Mouse (Mus musculus) small intestine, adult 2 months (tissue): Measurements from ENCODE around the gene Nexn. TPM values are rescaled to one million over a fixed set of nuclear protein-coding genes. Genes with fewer than 3 reads are reported as not detected.

Source experiments
- H3K27ac ChIP-seq: fragments of 200-500 bp; 2 replicates; pipeline ENCODE4 v1.5.1; 2012; ENCODE audit warnings: low read depth, low read length, control low read depth, inconsistent platforms; ENCODE audit not compliant: insufficient read depth
- H3K27me3 ChIP-seq: fragments of 200-500 bp; 2 replicates; pipeline ENCODE4 v1.6.1; 2012; ENCODE audit warnings: mild to moderate bottlenecking, moderate library complexity, low read length, inconsistent platforms; ENCODE audit not compliant: control insufficient read depth, insufficient read depth
- H3K36me3 ChIP-seq: fragments of 200-500 bp; 2 replicates; pipeline ENCODE4 v1.6.1; 2012; ENCODE audit warnings: mild to moderate bottlenecking, low read length, control low read depth, inconsistent platforms; ENCODE audit not compliant: control insufficient read depth, insufficient read depth
- H3K4me1 ChIP-seq: fragments of 200-500 bp; 2 replicates; pipeline ENCODE4 v1.6.1; 2012; ENCODE audit warnings: low read length, inconsistent platforms, mixed read lengths; ENCODE audit not compliant: control insufficient read depth, insufficient read depth, insufficient read length
- H3K4me3 ChIP-seq: fragments of 200-500 bp; 2 replicates; pipeline ENCODE4 v1.5.1; 2012; ENCODE audit warnings: low read depth, mild to moderate bottlenecking, control low read depth, inconsistent platforms, low read length, moderate library complexity
- CTCF ChIP-seq: fragments of 200-500 bp; IDR thresholded peaks from 2 replicates; pipeline ENCODE4 v1.5.1; 2012; ENCODE audit warnings: low read depth, mild to moderate bottlenecking, control low read depth, inconsistent platforms, low read length, moderate library complexity, mixed read lengths; ENCODE audit not compliant: insufficient replicate concordance, insufficient read length; ENCODE audit errors: extremely low read depth
- POLR2A ChIP-seq: fragments of 200-500 bp; IDR thresholded peaks from 2 replicates; pipeline ENCODE4 v1.6.1; 2012; ENCODE audit warnings: low read depth, mild to moderate bottlenecking, control low read depth, inconsistent platforms, low read length, moderate library complexity
- WGBS: fragments of 180-500 bp; shearing (Covaris S2); methylation state at CpG from one replicate; pipeline ENCODE4 v1.1.7; 2018; 5-methylcytosine and 5-hydroxymethylcytosine counted together
- polyA plus RNA-seq: library from polyadenylated mRNA; depleted of rRNA; stranded (reverse); fragments of >200 nt; gene quantifications from 2 replicates; pipeline ENCODE4 v1.2.3, GENCODE M21; 2012

The Nexn gene
- polyA plus RNA-seq, 1 experiment: 0.05 TPM

DNA sequence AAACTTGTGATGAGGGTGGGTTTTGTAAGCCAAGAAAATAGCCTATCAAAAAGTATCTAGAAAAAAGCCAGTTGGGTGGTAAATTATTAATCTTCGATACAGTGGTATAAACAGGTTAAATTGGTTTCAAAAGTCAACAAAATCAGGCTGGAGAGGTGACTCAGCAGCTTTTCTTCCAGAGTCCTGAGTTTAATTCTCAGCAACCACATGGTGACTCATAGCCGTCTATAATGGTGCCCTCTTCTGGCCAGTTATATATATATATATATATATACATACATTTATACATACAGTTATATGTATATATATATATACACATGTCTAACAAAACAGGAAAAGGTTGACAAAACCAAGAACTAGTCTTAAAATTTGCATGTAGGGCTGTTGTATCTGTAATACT lies 27.3 kb downstream of the Nexn start:
- Histone ChIP-seq H3K27ac (no peak overlapping the region), H3K36me3 (peaks cover 16% of the 10 kb centered on the region), H3K27me3 (no peaks in the 10 kb centered on the region), H3K4me3 (no peak overlapping the region), H3K4me1 (peaks cover 7% of the 10 kb centered on the region)
- 7% methylated on average over 2 of the region's 2 CpGs for WGBS
- TF ChIP-seq POLR2A: no peak
- TF ChIP-seq CTCF: no peak

DNA sequence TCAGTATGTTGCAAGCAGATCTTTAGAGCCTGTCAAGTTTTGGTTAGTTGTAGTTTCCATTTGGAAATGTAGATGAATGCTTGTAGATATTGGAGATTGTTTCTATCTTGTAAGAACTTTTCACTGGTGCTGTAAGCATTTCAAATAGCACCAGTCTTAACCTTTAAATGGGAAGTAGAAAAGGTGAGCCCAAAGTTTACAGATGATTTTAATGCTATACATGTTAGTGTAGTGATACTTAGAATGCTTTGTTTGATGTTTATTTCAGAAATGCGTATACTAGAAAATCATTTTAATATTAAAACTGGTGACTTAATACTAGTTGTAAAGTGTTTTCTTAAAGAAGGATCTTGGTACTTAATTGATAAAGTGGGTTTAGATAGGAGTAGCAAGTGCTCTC lies 30.3 kb downstream of the Nexn start:
- WGBS: 97% methylated on average over 1 of the region's 1 CpGs
- H3K27me3 ChIP-seq: no peaks in the 10 kb centered on the region
- peaks cover 22% of the 10 kb centered on the region for H3K36me3 ChIP-seq
- no peak overlapping the region for H3K4me3 ChIP-seq
- no peak overlapping the region for H3K27ac ChIP-seq
- no peak for TF ChIP-seq CTCF
- no peak for TF ChIP-seq POLR2A
- H3K4me1 ChIP-seq: peaks cover 6% of the 10 kb centered on the region

DNA sequence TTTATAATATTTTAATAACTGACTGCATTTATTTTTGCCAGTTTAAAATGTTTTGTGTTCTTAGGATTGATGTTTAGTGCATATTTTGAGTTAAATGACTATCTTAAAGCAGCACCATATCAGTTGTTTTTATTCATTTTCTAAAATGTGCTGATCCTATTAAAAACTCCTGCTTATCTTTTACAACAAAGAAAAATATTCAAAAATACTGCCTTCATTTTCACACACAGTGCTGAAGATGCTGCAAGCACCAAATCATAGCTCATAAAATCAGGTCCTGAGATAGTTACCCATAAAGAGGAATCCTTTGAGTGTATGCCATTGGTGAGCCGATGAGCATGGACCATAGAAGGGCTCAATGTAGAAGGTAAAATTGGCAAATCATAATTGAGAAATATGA lies 30.9 kb downstream of the Nexn start:
- Histone ChIP-seq H3K36me3 (peaks cover 24% of the 10 kb centered on the region), H3K4me1 (peaks cover 3% of the 10 kb centered on the region), H3K27me3 (no peaks in the 10 kb centered on the region), H3K27ac (no peak overlapping the region), H3K4me3 (no peak overlapping the region)
- WGBS: 89% methylated on average over 1 of the region's 1 CpGs
- TF ChIP-seq CTCF: no peak
- no peak for TF ChIP-seq POLR2A

DNA sequence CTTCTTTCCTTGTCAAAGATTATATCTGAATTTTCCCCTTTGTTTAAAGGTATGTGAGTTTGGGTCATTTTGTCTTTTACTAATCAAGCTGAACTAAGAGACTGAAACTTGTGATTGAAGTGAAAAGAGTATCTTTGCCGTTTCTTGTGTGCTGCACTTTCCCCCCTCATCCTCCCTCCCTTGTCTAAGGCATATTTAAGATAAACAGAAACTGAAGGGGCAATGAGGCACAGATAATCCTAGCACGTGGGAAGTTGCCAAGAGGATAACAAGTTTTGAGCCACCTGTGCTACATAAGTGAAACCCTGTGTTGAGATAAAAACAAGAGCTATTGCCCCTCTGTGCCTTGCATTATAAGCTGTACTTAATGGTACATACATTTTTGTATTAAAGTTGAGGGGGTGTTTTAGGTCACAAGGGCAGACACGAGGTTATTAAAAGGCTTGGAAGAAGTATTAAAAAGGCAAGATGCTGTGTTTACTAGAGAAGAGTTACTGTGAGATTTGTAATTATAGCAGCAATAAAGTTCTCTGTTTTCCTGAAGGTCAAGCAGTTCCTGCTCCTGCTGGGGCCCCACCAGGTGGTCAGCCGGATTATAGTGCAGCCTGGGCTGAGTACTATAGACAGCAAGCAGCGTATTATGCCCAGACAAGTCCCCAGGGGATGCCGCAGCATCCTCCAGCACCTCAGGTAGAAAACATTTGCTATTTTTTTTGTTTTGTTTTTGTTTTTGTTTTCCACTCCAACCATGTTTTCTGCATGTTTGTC lies 34.6 kb downstream of the Nexn start:
- H3K36me3 ChIP-seq: peaks cover 34% of the 10 kb centered on the region
- H3K27ac ChIP-seq: no peak overlapping the region
- no peak overlapping the region for H3K4me3 ChIP-seq
- TF ChIP-seq POLR2A (no peak), CTCF (no peak)
- WGBS: 44% methylated on average over 6 of the region's 6 CpGs
- no peaks in the 10 kb centered on the region for H3K27me3 ChIP-seq
- H3K4me1 ChIP-seq: no peaks in the 10 kb centered on the region

DNA sequence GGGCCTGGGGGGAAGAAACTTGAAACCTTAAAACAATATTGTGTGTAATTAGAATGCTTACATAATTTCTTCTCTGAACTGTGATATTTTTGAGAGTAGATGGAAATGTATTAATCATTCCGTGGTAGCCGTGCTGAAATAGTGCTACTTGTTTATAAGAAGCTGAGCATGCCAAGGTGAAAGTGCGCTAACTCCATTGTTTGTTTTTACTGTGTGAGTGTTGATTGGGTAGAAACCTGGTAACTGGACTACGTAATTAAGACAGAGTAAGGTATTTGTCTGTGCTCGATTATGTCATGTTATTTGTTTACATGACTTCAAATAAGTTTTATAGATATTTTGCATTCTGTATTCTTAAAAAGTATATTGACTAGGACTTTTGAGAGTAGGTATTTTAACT lies 36.9 kb downstream of the Nexn start:
- TF ChIP-seq POLR2A: no peak
- no peak for TF ChIP-seq CTCF
- 73% methylated on average over 5 of the region's 5 CpGs for WGBS
- Histone ChIP-seq H3K4me1 (no peaks in the 10 kb centered on the region), H3K27ac (no peak overlapping the region), H3K4me3 (no peak overlapping the region), H3K36me3 (peaks cover 48% of the 10 kb centered on the region), H3K27me3 (no peaks in the 10 kb centered on the region)

DNA sequence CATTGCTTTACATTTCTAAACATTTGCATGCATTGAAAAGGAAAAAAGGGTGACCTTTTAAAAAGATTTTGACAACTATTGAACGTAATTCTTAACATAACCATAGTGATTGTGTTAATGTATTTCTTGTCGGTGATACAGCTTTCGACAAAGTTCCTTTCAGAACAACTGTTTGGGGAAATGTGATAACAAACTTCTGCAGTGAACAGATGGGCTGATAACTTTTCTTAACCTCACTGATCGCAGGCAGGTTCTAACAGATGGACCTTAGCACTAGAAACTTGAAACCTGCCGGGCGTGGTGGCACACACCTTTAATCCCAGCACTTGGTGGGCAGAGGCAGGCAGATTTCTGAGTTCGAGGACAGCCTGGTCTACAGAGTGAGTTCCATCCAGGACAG lies 37.3 kb downstream of the Nexn start:
- Histone ChIP-seq H3K27ac (no peak overlapping the region), H3K36me3 (peaks cover 52% of the 10 kb centered on the region), H3K4me1 (no peaks in the 10 kb centered on the region), H3K27me3 (no peaks in the 10 kb centered on the region), H3K4me3 (no peak overlapping the region)
- TF ChIP-seq CTCF (no peak), POLR2A (no peak)
- WGBS: 62% methylated on average over 7 of the region's 7 CpGs

DNA sequence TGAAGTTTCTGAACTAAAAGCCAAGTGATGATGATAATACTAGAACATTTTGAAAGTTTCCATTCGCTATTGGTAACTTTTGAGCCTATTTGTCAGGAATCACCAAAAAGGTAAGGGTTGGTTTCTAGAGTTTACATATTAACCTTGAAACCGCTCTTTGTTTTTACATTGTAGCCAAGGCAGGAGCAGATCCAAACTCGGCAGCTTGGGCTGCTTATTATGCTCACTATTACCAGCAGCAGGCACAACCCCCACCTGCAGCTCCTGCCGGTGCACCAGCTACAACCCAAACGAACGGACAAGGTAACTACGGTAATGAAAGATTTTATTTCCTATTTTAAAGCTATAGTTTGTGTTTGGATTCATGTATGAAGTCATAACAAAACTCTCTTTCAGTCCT lies 40.2 kb downstream of the Nexn start:
- no peak overlapping the region for H3K27ac ChIP-seq
- WGBS: 82% methylated on average over 7 of the region's 7 CpGs
- no peak overlapping the region for H3K4me3 ChIP-seq
- H3K36me3 ChIP-seq: peaks cover 67% of the 10 kb centered on the region
- no peak for TF ChIP-seq CTCF
- TF ChIP-seq POLR2A: no peak
- no peaks in the 10 kb centered on the region for H3K27me3 ChIP-seq
- no peaks in the 10 kb centered on the region for H3K4me1 ChIP-seq
